Mouse (Mus musculus) megakaryocyte, embryonic 14.5 days (primary cell): ENCODE measurements at regions not wholly inside any gene's neighbourhood (a gene's known extent, or its start where the extent isn't known, plus 50 kb on each side); places are given as distances from the start of the nearest gene placed in this dataset.

Experiments
- FLI1 ChIP-seq: IDR thresholded peaks from 2 replicates; pipeline ENCODE4 v1.6.1; 2012; ENCODE audit warnings: low read length, inconsistent platforms, mixed read lengths
- GATA1 ChIP-seq: IDR thresholded peaks from 3 replicates; pipeline ENCODE4 v1.6.1; 2012; ENCODE audit warnings: mixed read lengths, low read length, inconsistent platforms, borderline replicate concordance

DNA sequence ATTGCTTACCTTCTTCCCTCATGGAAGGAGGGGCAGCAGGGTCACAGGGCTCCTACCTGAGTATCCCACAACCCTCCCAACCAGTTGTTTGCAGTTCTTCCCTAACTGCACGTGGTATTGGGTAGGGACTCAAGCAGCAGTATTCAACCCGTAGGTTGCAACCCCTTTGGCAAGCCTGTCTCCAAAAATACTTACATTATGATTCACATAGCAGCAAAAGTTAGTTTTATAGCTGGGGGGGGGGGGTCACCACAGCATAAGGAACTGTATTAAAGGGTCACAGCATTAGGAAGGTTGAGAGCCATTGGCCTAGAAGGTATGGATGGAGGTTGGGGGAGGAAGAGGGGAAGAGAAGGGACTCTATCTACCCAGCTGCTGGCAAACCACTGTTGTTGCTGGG lies 78.1 kb downstream of the 2410131K14Rik start:
- TF ChIP-seq GATA1 = no peak
- TF ChIP-seq FLI1 = no peak
